Mouse (Mus musculus) kidney, postnatal 36 days (tissue): ENCODE results near the gene Ino80e.

ENCODE experiments used
- DNase-seq, 2 experiments: peaks; one replicate each; pipeline ENCODE4 v3.0.0; 2021 to 2022; ENCODE audit warnings: mixed read lengths in 2 of 2

Ino80e gene

DNA sequence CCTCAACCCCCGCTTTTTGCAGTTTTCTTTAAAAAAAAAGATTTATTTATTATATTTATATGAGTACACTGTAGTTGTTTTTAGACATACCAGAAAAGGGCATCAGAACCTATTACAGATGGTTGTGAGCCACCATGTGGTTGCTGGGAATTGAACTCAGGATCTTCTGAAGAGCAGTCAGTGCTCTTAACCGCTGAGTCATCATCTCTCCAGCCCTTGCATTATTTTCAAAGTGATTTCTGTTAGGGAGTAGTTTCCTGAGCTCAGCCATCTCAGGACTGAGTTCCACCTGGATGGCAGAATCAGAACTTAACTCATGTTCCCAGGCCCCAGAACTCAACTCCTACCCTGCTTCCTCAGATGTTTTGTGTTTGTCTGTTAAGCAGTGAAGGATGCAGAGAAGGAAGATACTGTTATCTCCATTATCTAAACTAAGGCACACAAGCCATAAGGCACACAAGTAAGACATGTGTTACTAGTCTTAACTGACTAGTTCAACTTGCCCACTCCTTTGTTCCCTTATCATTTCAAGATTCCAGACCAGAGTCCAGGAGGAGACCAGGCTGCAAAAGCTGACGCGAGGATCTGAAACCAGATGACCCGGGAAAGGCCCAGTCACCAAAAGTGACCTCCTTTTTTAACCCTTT, 52.3 kb downstream of the Ino80e start:
- DNase-seq = no peak

DNA sequence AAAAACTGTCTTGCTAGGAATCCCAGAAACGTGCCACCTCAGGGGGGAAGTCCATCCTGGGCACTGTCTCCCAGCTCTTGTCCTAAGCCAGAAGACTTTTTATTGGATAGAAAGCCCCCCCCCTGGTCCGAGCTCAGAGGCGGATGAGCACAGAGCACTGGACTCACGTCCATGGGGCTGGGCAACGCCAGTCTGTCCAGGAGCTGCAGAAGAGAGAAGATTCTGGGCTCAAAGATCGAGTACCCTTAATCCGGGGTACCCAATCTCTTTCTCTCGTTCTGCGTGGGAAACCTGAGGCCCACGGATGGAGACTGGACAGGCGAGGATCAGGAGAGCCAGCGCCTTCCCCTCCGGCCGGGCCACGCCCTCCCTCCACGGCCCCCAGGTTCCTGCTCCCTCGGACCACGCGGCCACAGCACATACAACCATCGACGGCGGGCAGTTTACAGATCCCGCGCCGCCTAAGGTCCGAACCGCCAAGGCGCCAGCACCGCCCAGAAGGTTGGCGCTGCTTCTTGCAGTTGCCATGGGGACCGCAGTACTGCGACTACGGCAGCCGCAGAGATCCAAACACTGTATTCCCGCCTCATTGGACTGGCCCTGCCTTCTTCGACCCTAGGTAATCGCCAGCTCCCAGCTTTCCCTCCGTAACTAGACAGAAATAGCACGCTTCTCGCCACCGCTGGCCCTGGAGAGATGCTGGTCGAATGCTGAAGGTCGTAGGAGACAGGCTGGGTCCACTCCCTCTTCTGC, 53.3 kb downstream of the Ino80e start:
- DNase-seq = peak; percentile 94

DNA sequence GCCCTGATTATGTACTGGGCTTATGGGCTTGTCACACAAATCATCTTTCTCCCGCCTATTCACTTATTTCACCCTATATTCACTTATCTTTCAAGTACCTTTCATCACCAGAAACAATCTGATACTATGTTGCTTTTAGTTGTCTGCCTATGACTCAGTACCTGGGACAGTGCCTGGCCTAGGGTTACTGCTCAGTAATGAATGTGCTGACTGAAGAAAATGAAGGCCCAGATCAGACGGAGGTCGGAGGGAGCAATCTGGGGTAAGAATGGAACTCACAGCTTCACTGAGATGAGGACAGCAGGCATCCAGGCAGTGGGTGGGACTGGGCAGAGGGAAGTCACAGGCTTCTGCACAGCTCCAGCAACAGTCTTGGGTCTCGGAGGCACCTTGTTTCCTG, 54.8 kb downstream of the Ino80e start:
- no peak for DNase-seq

DNA sequence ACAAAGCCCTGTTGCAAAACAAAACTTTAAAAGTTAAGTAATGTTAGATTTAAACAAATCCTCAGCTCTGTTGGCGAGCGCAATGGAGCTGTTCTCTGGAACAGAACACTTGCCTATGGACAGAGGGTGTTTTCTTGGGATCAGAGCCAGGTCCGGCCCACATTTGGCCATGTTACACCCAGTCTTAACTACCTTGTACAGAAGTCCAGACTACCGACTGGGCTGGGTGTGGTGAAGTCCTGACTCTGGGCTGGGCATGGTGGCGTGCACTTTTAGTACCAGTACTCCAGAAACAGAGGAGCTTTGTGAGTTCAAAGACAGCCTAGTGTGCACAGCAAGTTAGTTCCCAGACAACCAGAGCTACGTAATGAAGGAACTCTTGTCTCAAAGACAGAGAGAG, 55.2 kb downstream of the Ino80e start:
- DNase-seq = peak; percentile 68 to 72

DNA sequence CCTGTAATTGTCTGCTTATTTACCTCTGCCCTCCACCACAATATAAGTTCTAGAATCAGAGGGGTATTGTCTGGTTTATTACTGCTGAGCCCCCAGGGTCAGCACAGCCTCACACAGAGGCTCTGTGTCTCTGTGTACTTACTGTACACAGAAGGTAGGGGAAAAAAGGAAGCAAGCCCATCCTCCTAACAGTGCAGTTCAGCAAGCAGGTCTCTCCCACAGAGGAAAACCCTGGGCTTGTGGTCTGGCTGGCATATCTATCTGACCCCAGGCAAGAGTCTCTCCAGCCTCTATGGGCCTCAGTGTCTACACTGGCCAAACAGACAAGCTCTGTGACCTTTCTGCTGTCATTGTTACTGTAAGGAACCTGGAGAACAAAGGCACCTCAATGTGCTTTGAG, 58.4 kb downstream of the Ino80e start:
- no peak for DNase-seq

DNA sequence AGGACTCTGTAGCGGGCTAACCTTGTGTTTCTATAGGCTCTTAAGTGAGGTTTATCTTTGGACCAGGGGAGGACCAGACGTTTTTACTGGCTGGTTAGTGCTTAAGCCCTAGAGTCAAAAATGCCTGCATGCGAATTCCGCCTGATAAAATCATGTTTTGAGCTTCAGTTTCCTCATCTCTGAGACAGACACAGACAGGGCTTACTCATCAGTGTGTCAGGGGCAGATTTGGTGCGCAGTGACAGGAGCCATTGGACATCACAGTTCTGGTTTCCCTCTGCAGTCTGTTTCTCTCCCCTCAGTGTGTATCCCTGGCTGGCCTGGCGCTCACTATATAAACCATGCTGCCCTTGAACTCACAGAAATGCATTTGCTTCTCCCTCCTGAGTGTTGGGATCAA, 59.0 kb downstream of the Ino80e start:
- no peak for DNase-seq

DNA sequence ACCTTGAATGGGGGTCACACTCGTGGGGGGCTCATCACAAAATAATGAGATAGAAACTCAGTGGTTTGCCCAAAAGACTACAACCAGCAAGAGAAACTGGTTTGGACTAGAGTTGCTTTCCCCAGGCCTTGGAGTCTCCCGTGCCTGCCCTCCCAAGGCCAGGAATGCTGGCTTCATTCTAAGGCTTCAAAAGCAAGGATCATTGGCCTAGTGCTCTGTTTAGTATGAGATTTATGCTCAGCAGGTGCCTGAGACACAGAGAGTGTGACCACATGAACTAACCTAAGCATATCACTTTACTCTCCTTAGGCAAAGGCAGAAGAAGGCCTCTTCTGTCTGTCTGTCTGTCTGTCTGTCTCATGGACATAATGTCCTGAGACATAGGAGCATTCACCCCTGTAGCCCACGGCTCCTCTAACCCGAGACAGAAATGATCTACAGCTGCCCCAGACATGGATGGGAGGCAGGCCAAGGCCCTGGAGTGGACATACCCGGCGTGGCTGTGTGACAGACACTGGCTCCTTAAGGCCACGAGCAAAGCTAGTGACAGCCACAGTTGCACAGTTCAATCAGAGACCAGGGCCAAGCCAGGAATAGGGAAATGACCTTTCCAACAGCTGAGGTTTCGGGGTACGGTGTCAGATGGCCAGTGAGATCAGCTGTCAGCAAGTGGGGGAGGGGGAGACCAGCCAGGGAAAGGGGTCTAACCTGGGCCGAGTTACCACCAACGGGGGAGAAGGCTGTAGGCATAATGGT, 59.9 kb downstream of the Ino80e start:
- DNase-seq = no peak

DNA sequence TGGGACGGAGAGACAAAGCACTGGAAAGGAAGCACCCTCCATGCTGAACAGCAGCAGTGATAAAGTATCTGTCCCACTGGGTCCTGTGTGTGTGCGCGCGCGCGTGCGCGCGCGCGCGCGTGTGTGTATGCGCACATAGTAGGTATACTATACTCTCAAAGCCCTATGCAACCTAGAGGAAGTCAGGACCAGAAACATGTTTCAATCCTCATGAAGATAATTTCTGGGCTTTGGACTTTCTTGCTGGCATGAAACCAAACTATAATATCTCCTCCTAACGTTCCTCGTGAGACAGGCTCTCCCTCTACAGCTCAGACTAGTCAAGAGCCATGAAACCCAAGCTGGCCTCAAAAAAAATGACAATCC, 61.1 kb downstream of the Ino80e start:
- no peak for DNase-seq
